Mouse (Mus musculus) liver, embryonic 14.5 days (tissue): Measurements from ENCODE around the gene Fgr. TPM values are rescaled to one million over a fixed set of nuclear protein-coding genes. Genes with fewer than 3 reads are reported as not detected.

ENCODE experiments used
- ATAC-seq: fragments of 200-750 bp; cut with Nextera tagmentation; 2 replicates; pipeline ENCODE4 v1.8.0; 2017; ENCODE audit warnings: moderate number of reproducible peaks, mild to moderate bottlenecking, moderate library complexity; ENCODE audit not compliant: insufficient read depth
- DNase-seq, 3 experiments: peaks; one replicate each; pipeline ENCODE4 v3.0.0-alpha.2; 2012 to 2013; ENCODE audit warnings: low read depth in 3 of 3, low spot score in 3 of 3
- H3K27ac ChIP-seq: fragments of 300-500 bp; sonication (generic); 2 replicates; pipeline ENCODE4 v1.5.1; 2014; ENCODE audit warnings: moderate library complexity, mild to moderate bottlenecking, control low read depth, inconsistent platforms
- H3K27me3 ChIP-seq: fragments of 300-500 bp; sonication (generic); 2 replicates; pipeline ENCODE4 v1.6.1; 2014; ENCODE audit warnings: mild to moderate bottlenecking, low read length, moderate library complexity; ENCODE audit not compliant: control insufficient read depth, insufficient read depth
- H3K36me3 ChIP-seq: fragments of 300-500 bp; sonication (generic); replicated peaks from 2 replicates; pipeline ENCODE4 v1.6.1; 2014; ENCODE audit warnings: low read depth; ENCODE audit not compliant: control insufficient read depth, insufficient read depth
- H3K4me1 ChIP-seq, 2 experiments: fragments of 200-500 bp in 1 of 2; fragments of 300-500 bp in 1 of 2; sonication (generic) in 1 of 2; replicated peaks; 2 replicates each; pipeline ENCODE4 v1.6.1; 2012 to 2014; ENCODE audit warnings: antibody characterized with exemption in 1 of 2, inconsistent platforms in 1 of 2, low read length in 1 of 2; ENCODE audit not compliant: control insufficient read depth in 2 of 2, insufficient read depth in 2 of 2
- H3K4me2 ChIP-seq: fragments of 300-500 bp; sonication (generic); 2 replicates; pipeline ENCODE4 v1.6.1; 2014; ENCODE audit warnings: low read depth, mild to moderate bottlenecking, control low read depth, moderate library complexity
- H3K4me3 ChIP-seq, 2 experiments: fragments of 200-500 bp in 1 of 2; fragments of 300-500 bp in 1 of 2; sonication (generic) in 1 of 2; 2 replicates each; pipeline ENCODE4 v1.5.1; 2012 to 2014; ENCODE audit warnings: low read depth in 2 of 2, low read length in 2 of 2, mild to moderate bottlenecking in 2 of 2, control low read depth in 1 of 2, inconsistent platforms in 1 of 2, moderate library complexity in 1 of 2; ENCODE audit not compliant: insufficient read depth in 1 of 2
- H3K9ac ChIP-seq: fragments of 300-500 bp; sonication (generic); replicated peaks from 2 replicates; pipeline ENCODE4 v1.6.1; 2014; ENCODE audit warnings: mild to moderate bottlenecking, control low read depth, moderate library complexity
- H3K9me3 ChIP-seq: fragments of 300-500 bp; sonication (generic); 2 replicates; pipeline ENCODE4 v1.6.1; 2016; ENCODE audit warnings: low read length, mixed read lengths; ENCODE audit not compliant: control insufficient read depth
- CTCF ChIP-seq: IDR thresholded peaks from 2 replicates; pipeline ENCODE4 v1.5.1; 2016; ENCODE audit warnings: antibody characterized with exemption, low read depth, control low read depth
- EP300 ChIP-seq: IDR thresholded peaks from 2 replicates; pipeline ENCODE4 v1.6.1; 2016; ENCODE audit warnings: antibody characterized with exemption, low read depth
- WGBS: fragments of 180-500 bp; shearing (Covaris S2); extraction: QIAGEN DNeasy Blood & Tissue Kit; methylation state at CpG from one replicate; pipeline ENCODE4 v1.1.7; 2014; ENCODE audit not compliant: insufficient replicate concordance; 5-methylcytosine and 5-hydroxymethylcytosine counted together
- polyA plus RNA-seq, 2 experiments: library from polyadenylated mRNA; depleted of rRNA in 1 of 2; stranded (reverse) in 1 of 2; unstranded in 1 of 2; fragments of >200 nt; fragmentation: Nextera tagmentation in 1 of 2; extraction: Ambion mirVana in 1 of 2; gene quantifications; 2 replicates each; pipeline versions ENCODE4 v1.2.1 to v1.2.3; 2012 to 2014

Gene Fgr
- polyA plus RNA-seq, 2 experiments: 0.75 to 0.79 TPM

DNA sequence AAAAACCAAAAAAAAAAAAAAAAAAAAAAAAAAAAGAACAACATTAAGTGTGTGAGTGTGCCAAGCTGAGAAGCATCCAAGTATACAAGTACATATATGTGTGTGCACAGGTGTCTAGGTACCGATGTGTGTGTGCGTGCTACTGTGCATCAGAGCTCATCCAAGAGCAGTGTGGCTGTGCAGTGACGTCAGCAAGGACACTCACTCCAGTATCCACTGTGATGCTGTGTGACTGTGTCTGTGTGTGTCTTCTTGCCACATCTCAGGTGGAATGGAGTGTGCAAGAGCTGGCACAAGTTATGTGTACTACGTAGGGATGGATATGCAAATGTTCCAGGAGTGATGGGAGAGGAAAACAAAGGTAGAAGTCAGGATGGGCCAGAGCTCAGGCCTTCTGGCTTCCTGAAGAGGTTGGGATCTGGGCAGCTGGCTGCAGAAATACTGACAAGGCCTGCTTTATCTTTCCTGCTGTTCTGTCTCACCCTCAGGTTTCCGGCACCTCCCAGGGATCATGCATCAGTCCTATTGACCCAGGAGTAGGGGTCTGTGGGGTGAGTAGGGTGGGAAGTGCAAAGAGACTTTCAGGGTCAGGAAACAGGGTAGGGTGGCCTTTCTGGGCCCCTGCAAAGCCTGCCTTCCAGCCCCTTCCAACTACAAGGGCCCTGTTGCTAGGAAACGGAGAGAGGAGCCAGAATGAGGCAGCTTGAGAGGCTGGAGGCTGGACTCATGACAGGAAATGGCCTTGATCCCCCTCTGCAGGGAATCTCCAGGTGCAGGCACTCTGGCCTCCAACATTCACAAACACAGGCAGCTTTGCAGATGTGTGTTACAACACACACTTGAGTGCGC, 10.0 kb downstream of the Fgr start:
- H3K4me2 ChIP-seq: no peak overlapping the region
- 65% methylated on average over 7 of the region's 7 CpGs for WGBS
- H3K36me3 ChIP-seq: no peaks in the 10 kb centered on the region
- DNase-seq (no peak), ATAC-seq (no peak)
- H3K4me3 ChIP-seq: no peak overlapping the region
- TF ChIP-seq EP300: no peak
- no peak for TF ChIP-seq CTCF
- H3K9me3 ChIP-seq: no peaks in the 10 kb centered on the region
- no peaks in the 10 kb centered on the region for H3K27me3 ChIP-seq
- no peak overlapping the region for H3K9ac ChIP-seq
- peaks cover 0 to 4% of the 10 kb centered on the region in 2 experiments; a peak in 2 of 4 replicates for H3K4me1 ChIP-seq
- no peak overlapping the region for H3K27ac ChIP-seq

DNA sequence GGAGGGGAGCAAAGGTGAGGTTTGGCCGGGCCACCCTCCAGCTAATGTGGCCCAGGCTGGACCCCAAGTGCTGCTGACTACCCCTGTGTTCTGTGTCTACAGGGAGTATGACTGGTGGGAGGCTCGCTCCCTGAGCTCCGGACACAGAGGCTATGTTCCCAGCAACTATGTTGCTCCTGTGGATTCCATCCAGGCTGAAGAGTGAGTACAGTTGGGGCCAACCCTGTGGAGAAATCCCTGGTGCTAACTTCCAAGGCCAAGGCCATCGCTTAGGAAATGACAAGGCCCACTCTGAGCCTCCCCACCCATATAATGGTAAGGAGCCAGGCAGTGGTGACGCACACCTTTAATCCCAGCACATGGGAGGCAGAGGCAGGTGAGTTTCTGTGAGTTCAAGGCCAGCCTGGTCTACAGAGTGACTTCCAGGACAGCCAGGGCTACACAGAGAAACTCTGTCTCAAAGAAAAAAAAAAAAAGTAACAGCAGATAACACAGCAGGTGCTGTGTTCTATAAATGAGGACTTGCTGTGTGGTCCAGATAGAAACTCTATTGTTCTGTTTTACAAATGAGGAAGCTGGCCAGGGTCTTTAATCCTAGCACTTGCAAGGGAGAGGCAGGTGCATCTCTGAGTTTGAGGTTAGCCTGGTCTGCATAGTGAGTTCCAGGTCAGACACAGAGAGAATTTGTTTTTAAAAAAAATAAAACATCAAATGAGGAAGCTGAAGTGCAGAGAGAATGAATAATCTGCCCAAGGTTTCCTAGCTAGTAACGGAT, 14.9 kb downstream of the Fgr start:
- no peaks in the 10 kb centered on the region for H3K36me3 ChIP-seq
- TF ChIP-seq CTCF (no peak), EP300 (no peak)
- ATAC-seq (no peak), DNase-seq (no peak)
- H3K27ac ChIP-seq: no peak overlapping the region
- peaks cover 0 to under 1% of the 10 kb centered on the region in 2 experiments; a peak in 1 of 4 replicates for H3K4me1 ChIP-seq
- H3K9ac ChIP-seq: no peak overlapping the region
- no peaks in the 10 kb centered on the region for H3K27me3 ChIP-seq
- no peak overlapping the region for H3K4me3 ChIP-seq
- 70% methylated on average over 6 of the region's 6 CpGs for WGBS
- H3K9me3 ChIP-seq: no peaks in the 10 kb centered on the region
- H3K4me2 ChIP-seq: no peak overlapping the region

DNA sequence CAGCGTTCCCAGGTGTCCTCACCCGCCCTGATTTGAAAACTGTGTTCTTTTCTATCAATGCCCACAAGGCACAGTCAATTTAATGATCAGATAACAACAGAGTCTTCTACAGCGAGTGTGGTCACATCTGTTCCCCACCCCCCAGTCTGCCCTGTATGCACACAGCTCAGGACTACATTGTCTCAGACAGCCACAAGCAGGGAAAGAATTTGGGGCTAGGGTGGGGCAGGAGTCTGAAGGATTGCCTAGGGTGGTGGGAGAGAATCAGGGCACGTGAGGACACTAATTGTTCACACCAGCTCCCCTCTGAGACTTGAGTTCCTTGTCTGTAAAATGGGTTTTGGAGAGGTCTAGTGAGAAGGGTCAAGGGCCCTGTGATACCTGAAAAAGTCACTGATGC, 19.7 kb downstream of the Fgr start:
- no peak overlapping the region for H3K9ac ChIP-seq
- TF ChIP-seq CTCF (no peak), EP300 (no peak)
- 40% methylated on average over 4 of the region's 4 CpGs for WGBS

DNA sequence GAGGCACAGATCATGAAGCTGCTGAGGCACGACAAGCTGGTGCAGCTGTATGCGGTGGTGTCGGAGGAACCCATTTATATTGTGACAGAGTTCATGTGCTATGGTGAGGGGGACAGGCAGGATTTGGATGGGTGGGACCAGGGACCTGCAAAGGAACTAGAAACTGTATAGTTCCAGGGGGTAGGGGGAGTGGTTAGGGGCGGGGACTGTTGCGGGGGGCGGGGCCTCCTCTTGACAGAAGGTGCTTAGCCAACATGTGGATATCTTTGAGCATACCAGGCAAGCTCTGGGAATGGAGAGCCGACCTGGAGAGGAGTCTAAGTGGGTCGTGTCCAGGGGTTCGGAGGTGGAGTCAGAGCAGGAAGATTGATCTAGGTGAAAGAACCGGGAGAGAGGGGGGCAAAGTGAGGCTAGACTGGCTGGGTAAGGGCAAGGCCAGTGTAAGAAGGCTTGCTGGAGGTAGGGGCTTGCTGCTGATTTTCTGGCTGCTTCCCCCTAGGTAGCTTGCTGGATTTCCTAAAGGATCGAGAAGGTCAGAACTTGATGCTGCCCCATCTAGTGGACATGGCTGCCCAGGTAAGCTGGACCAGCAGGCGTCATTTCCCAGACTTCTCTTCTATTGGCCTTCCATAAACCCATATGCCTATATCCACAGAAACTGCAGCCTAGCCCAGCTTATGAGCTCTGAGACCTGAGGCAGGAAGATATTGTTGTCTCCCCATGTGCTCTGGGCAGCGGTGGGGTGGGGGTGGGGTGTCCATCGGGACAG, 23.8 kb downstream of the Fgr start:
- DNase-seq (no peak), ATAC-seq (no peak)
- no peaks in the 10 kb centered on the region for H3K27me3 ChIP-seq
- WGBS: 45% methylated on average over 14 of the region's 14 CpGs
- TF ChIP-seq CTCF (0 out of 2 replicates have a peak, but pooled peaks have one; percentile 8), EP300 (no peak)
- H3K4me1 ChIP-seq: no peaks in the 10 kb centered on the region
- H3K4me2 ChIP-seq: no peak overlapping the region
- H3K4me3 ChIP-seq: no peak overlapping the region
- no peak overlapping the region for H3K27ac ChIP-seq
- H3K36me3 ChIP-seq: no peaks in the 10 kb centered on the region
- H3K9me3 ChIP-seq: no peaks in the 10 kb centered on the region
- H3K9ac ChIP-seq: no peak overlapping the region

More for the DNA sequence above, 19.7 kb downstream of the Fgr start:
- Histone ChIP-seq H3K4me2 (no peak overlapping the region), H3K27ac (no peak overlapping the region), H3K4me1 (no peaks in the 10 kb centered on the region), H3K27me3 (no peaks in the 10 kb centered on the region), H3K4me3 (no peak overlapping the region), H3K36me3 (no peaks in the 10 kb centered on the region), H3K9me3 (no peaks in the 10 kb centered on the region)
- ATAC-seq (no peak), DNase-seq (no peak)
